Mouse (Mus musculus) MEL (cell line): Measurements from ENCODE around the gene Carnmt1. TPM values are rescaled to one million over a fixed set of nuclear protein-coding genes. Genes with fewer than 3 reads are reported as not detected.

Experiments
- DNase-seq: peaks from one replicate; pipeline ENCODE4 v3.0.0; 2011; ENCODE audit warnings: low read depth, low spot score
- H3K27ac ChIP-seq: 2 replicates; pipeline ENCODE4 v1.5.1; 2012; ENCODE audit warnings: low read depth, mild to moderate bottlenecking, control low read depth, low read length, moderate library complexity; ENCODE audit not compliant: control insufficient read depth
- H3K27me3 ChIP-seq, 2 experiments: fragments of 150-350 bp in 1 of 2; sonication (generic) in 1 of 2; 2 replicates each; pipeline ENCODE4 v1.6.1; 2012; ENCODE audit warnings: low read length in 2 of 2, mild to moderate bottlenecking in 2 of 2, improper control_type of control experiment in 1 of 2, moderate library complexity in 1 of 2; ENCODE audit not compliant: insufficient read depth in 2 of 2, control insufficient read depth in 1 of 2
- H3K36me3 ChIP-seq, 2 experiments: 2 replicates each; pipeline ENCODE4 v1.6.1; 2012 to 2014; ENCODE audit warnings: low read length in 2 of 2, improper control_type of control experiment in 1 of 2, inconsistent platforms in 1 of 2, mild to moderate bottlenecking in 1 of 2; ENCODE audit not compliant: insufficient read depth in 2 of 2, control insufficient read depth in 1 of 2
- H3K4me1 ChIP-seq, 2 experiments: fragments of 150-350 bp in 1 of 2; sonication (generic) in 1 of 2; 2 replicates each; pipeline ENCODE4 v1.6.1; 2012; ENCODE audit warnings: low read length in 2 of 2, improper control_type of control experiment in 1 of 2, mild to moderate bottlenecking in 1 of 2; ENCODE audit not compliant: insufficient read depth in 2 of 2, control insufficient read depth in 1 of 2
- H3K4me3 ChIP-seq, 2 experiments: fragments of 150-350 bp in 1 of 2; sonication (generic) in 1 of 2; 2 replicates each; pipeline ENCODE4 v1.5.1; 2012; ENCODE audit warnings: low read depth in 2 of 2, low read length in 2 of 2, mild to moderate bottlenecking in 2 of 2, moderate library complexity in 2 of 2, control low read depth in 1 of 2, improper control_type of control experiment in 1 of 2; ENCODE audit not compliant: control insufficient read depth in 1 of 2, insufficient read depth in 1 of 2
- H3K79me2 ChIP-seq: 2 replicates; pipeline ENCODE4 v1.6.1; 2012; ENCODE audit warnings: mild to moderate bottlenecking, low read length, moderate library complexity; ENCODE audit not compliant: control insufficient read depth, poor library complexity, insufficient read depth
- H3K9ac ChIP-seq: 2 replicates; pipeline ENCODE4 v1.6.1; 2012; ENCODE audit warnings: low read depth, mild to moderate bottlenecking, control low read depth, low read length, moderate library complexity; ENCODE audit not compliant: control insufficient read depth, poor library complexity, severe bottlenecking
- H3K9me3 ChIP-seq: fragments of 150-350 bp; sonication (generic); replicated peaks from 2 replicates; pipeline ENCODE4 v1.6.1; 2012; ENCODE audit warnings: mild to moderate bottlenecking, low read length, improper control_type of control experiment, moderate library complexity; ENCODE audit not compliant: insufficient read depth
- EP300 ChIP-seq, 2 experiments: IDR thresholded peaks; 2 replicates each; pipeline ENCODE4 v1.6.1; 2011; ENCODE audit warnings: improper control_type of control experiment in 2 of 2, low read length in 2 of 2, low read depth in 1 of 2, mild to moderate bottlenecking in 1 of 2
- GATA1 ChIP-seq: IDR thresholded peaks from 2 replicates; pipeline ENCODE4 v1.6.1; 2011; ENCODE audit warnings: low read depth, low read length, improper control_type of control experiment
- HCFC1 ChIP-seq: IDR thresholded peaks from 2 replicates; pipeline ENCODE4 v1.6.1; 2012; ENCODE audit warnings: low read depth, mild to moderate bottlenecking, inconsistent platforms, low read length, improper control_type of control experiment, moderate library complexity
- JUND ChIP-seq: IDR thresholded peaks from 2 replicates; pipeline ENCODE4 v1.6.1; 2011; ENCODE audit warnings: low read depth, mild to moderate bottlenecking, improper control_type of control experiment, low read length
- MAZ ChIP-seq: IDR thresholded peaks from 2 replicates; pipeline ENCODE4 v1.6.1; 2012; ENCODE audit warnings: low read depth, mild to moderate bottlenecking, inconsistent platforms, low read length, improper control_type of control experiment
- NELFE ChIP-seq: IDR thresholded peaks from 2 replicates; pipeline ENCODE4 v1.6.1; 2011; ENCODE audit warnings: low read depth, low read length, improper control_type of control experiment
- RAD21 ChIP-seq: IDR thresholded peaks from 2 replicates; pipeline ENCODE4 v1.6.1; 2011; ENCODE audit warnings: mild to moderate bottlenecking, low read depth, low read length, improper control_type of control experiment
- RCOR1 ChIP-seq: IDR thresholded peaks from 2 replicates; pipeline ENCODE4 v1.6.1; 2012; ENCODE audit warnings: low read depth, mild to moderate bottlenecking, inconsistent platforms, low read length, improper control_type of control experiment
- TAL1 ChIP-seq: IDR thresholded peaks from 2 replicates; pipeline ENCODE4 v1.6.1; 2012; ENCODE audit warnings: mild to moderate bottlenecking, inconsistent platforms, low read length, moderate library complexity, mixed read lengths
- TCF12 ChIP-seq: IDR thresholded peaks from 2 replicates; pipeline ENCODE4 v1.6.1; 2014; ENCODE audit warnings: low read depth, mild to moderate bottlenecking, inconsistent platforms, low read length, improper control_type of control experiment, moderate library complexity
- ZKSCAN1 ChIP-seq: IDR thresholded peaks from 2 replicates; pipeline ENCODE4 v1.6.1; 2012; ENCODE audit warnings: low read depth, mild to moderate bottlenecking, inconsistent platforms, low read length, improper control_type of control experiment, moderate library complexity
- polyA plus RNA-seq, 2 experiments: library from polyadenylated mRNA; stranded (reverse) in 1 of 2; unstranded in 1 of 2; fragments of >175 nt in 1 of 2; fragments of >200 nt in 1 of 2; gene quantifications; 2 replicates each; pipeline versions ENCODE4 v1.2.1 to v1.2.4; 2012; ENCODE audit warnings: low replicate concordance in 2 of 2, low read depth in 1 of 2; ENCODE audit not compliant: insufficient read length in 2 of 2, insufficient read depth in 1 of 2, missing spikeins in 1 of 2
- total RNA-seq: library from RNA; depleted of rRNA; stranded (reverse); fragments of 300-350 nt; gene quantifications from 2 replicates; pipeline ENCODE4 v1.2.3, GENCODE M21; 2012

Gene Carnmt1
- total and polyA plus RNA-seq, 3 experiments: 15.4 to 23.3 TPM; not detected in 1

DNA sequence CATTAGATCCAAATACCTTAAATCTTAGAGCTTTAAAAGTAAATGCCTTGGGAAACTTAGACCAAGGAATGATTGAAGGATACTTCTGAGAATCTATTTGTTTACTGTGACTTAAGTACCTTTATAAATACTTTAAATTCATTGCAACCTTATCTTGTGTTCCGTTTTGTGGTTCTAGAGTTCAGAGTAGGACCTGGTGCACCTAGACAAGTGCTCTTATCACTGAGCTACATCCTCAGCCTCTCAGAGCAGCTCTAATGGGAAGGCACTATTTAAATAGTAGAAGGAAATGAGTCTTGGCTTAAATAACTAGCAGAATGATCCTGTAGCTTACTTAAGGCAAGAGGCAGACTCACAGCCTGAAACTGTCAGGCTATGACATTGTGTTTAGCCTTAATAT, 25.0 kb downstream of the Carnmt1 start:
- no peaks in the 10 kb centered on the region for H3K27me3 ChIP-seq
- no peaks in the 10 kb centered on the region for H3K9me3 ChIP-seq
- H3K36me3 ChIP-seq: peaks cover 11 to 38% of the 10 kb centered on the region in 2 experiments
- H3K27ac ChIP-seq: no peak overlapping the region
- H3K4me3 ChIP-seq: no peak overlapping the region
- H3K9ac ChIP-seq: no peak overlapping the region
- TF ChIP-seq NELFE: no peak
- peak; percentile 63 for TF ChIP-seq TAL1
- TF ChIP-seq RCOR1: 0 out of 2 replicates have a peak, but pooled peaks have one; percentile 45
- no peak for TF ChIP-seq RAD21
- TF ChIP-seq MAZ: no peak
- TF ChIP-seq EP300 (IDR thresholded peaks at IDR 0.05; ENCODE audit: low read depth in 1 of 2, low read length in 2 of 2): peak; percentile 76 to 77
- TF ChIP-seq GATA1: peak; percentile 86
- TF ChIP-seq JUND: no peak
- TF ChIP-seq TCF12: peak; percentile 78
- peak; percentile 69 for DNase-seq
- no peaks in the 10 kb centered on the region; the same call in 1 of the 2 replicates for H3K79me2 ChIP-seq
- H3K4me1 ChIP-seq: peaks cover 14 to 16% of the 10 kb centered on the region in 2 experiments

DNA sequence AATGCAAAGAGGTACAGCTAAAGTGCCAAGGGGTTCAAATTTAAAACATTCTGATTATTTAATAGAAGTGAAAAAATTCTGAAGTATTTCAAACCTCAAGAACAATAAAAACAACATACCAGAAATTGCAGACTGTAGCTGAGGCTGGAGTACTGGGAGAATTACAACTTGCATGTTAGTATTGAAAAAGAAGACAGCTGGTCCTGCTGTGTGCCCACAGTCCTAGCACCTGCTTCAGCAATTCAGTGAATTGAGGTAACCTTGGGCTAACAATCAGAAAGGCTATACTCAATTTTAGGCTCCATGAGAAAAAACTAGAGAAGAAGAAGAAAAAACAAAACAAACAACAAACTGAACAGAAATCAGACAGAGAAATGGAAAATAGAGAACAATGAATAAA, 37.5 kb downstream of the Carnmt1 start:
- DNase-seq: no peak
- H3K4me1 ChIP-seq: no peaks in the 10 kb centered on the region
- H3K36me3 ChIP-seq: peaks cover 0 to 4% of the 10 kb centered on the region in 2 experiments; a peak in 1 of 4 replicates
- TF ChIP-seq ZKSCAN1: no peak
- TF ChIP-seq, all 39 proteins: peak for 0
- Histone ChIP-seq H3K27ac (no peak overlapping the region), H3K4me3 (no peak overlapping the region), H3K9me3 (no peaks in the 10 kb centered on the region), H3K9ac (no peak overlapping the region), H3K79me2 (peaks cover 2% of the 10 kb centered on the region; the same call in 1 of the 2 replicates), H3K27me3 (no peaks in the 10 kb centered on the region)

DNA sequence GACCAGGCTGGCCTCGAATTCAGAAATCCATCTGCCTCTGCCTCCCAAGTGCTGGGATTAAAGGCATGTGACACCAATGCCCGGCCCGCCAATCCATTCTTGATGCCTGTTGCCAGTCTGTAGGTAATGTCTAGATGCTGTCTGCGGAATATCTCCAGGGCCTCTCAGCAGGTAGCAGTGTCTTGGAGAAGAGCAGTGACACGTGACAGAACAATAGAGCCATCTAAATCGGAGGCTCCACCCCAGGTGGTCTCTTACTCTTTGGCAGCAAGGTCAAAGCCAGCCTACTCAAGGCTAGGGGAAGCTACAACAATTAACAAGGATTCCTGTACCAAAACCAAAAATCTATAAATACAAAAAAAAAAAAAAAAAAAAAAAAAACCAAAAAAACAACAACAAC, 40.3 kb downstream of the Carnmt1 start:
- Histone ChIP-seq H3K9ac (no peak overlapping the region), H3K36me3 (peaks cover 3 to 10% of the 10 kb centered on the region in 2 experiments; a peak in 3 of 4 replicates), H3K27ac (no peak overlapping the region), H3K4me3 (no peak overlapping the region), H3K79me2 (peaks cover 28% of the 10 kb centered on the region), H3K27me3 (no peaks in the 10 kb centered on the region), H3K9me3 (no peaks in the 10 kb centered on the region), H3K4me1 (peaks cover 0 to 6% of the 10 kb centered on the region in 2 experiments; a peak in 1 of 4 replicates)
- no peak for DNase-seq
- no peak for TF ChIP-seq HCFC1
